Mouse (Mus musculus) adrenal gland, adult 8-10 months (tissue): ENCODE measurements around the gene Dtx4. TPM values are rescaled to one million over a fixed set of nuclear protein-coding genes. Genes with fewer than 3 reads are reported as not detected.
A peak's percentile ranks its signal among the peaks of the same experiment; 100 is the strongest.

Experiments used
- DNase-seq: peaks from one replicate; pipeline ENCODE4 v3.0.0; 2022
- total RNA-seq, 4 experiments: library from RNA; stranded (reverse); gene quantifications; 2 replicates each; pipeline ENCODE4 v1.2.4; 2022

Gene Dtx4
- total RNA-seq, 4 experiments from 2014 or later, result 12.6 to 26.3 (median 19.7) TPM

GRCm38 (mm10) chr19:12465530-12466144 is 35.6 kb downstream of the Dtx4 start:
- no peak for DNase-seq

- no peak for DNase-seq
These were observed 36.6 kb downstream of the Dtx4 start for GRCm38 (mm10) chr19:12464674-12465073.

DNA sequence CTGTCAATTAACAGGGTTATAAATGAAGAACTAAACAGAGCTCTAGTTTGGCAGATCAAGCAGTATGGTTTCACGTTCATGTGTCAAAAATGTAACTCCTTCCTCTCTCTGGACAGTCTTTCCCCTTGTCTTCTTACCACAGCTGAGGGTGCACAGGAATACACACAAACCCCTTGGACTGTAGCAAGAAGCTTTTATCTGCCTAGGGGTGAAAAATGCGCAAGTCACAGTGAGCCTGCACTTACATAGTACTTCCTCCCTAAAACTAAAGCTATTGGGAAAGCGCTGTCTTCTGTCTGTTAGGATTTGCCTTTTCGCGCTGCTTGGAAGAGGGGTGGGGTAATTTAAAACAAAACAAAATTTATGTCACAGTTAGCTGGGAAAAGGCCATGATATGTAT is 37.1 kb downstream of the Dtx4 start:
- no peak for DNase-seq

GRCm38 (mm10) chr19:12463722-12464035 is 37.6 kb downstream of the Dtx4 start:
- peak; percentile 56 for DNase-seq

- no peak for DNase-seq
These were observed 38.2 kb downstream of the Dtx4 start for GRCm38 (mm10) chr19:12462851-12463721.

DNA sequence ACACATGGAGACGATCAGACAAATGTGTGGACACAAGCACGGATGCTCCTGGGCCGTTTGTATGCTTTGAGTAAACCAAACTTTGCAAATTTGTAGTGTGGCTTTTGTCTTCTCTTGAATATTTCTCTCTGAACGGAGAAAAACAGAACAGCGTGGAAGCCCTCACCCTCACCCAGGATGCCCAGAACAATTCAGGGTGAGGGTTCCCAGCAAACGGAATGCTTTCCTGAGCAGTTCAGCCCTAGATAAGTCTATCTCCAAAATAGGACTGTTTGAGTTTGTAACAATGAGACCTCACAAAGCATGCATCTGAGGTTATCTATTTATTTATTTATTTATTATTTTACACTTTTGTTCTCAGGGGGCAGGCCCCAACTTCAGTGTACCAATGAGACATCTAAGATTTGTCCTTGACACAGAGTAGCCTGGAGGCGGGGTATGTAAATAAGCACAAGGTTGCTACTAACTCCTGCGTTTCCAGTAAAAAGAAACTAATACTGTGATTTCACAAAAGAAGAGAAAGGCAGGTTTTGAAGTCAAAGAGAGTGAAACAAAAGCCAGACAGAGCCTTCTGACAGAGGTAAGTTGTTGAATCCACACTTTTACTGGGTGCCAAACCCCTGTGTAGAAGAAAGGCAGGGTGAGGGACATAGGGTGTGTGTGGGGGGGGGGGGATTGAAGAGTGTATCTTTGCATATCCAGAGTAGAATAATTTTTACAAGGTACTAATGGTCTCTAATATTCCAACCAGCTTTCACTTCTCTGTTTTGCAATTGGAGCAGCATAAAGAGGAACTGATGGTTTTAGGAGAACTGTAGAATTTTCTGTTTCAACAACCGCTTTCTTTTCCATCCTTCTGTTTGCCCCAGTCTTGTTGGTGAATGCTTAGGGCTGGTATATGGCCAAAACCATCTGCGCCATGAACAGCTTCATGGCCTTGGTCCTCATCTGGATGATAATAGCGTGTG is 40.7 kb downstream of the Dtx4 start, which contains the start of gene Mpeg1:
Mpeg1 (plus strand) TSS at position 498 of the 968 bp plus-strand sequence.
- no peak for DNase-seq

DNA sequence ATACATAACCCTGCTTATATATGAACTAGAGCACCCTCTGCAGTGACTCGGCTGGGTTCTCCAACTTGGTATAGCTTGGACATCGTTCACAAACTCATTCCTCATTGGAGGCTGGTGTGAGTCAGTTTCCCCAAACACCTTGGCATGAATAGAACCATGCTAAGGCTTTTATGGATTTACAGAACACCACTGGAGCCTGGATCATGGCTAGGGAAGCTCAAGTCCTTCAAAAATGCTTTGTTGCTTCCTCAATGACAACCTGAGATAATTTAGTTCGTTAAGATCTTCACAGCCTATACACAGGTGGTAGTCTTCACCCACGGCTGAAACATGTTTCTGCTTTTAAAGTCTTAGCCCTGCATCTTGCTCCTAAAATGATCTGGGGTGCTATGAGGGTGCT is 41.7 kb downstream of the Dtx4 start:
- DNase-seq, result no peak

DNA sequence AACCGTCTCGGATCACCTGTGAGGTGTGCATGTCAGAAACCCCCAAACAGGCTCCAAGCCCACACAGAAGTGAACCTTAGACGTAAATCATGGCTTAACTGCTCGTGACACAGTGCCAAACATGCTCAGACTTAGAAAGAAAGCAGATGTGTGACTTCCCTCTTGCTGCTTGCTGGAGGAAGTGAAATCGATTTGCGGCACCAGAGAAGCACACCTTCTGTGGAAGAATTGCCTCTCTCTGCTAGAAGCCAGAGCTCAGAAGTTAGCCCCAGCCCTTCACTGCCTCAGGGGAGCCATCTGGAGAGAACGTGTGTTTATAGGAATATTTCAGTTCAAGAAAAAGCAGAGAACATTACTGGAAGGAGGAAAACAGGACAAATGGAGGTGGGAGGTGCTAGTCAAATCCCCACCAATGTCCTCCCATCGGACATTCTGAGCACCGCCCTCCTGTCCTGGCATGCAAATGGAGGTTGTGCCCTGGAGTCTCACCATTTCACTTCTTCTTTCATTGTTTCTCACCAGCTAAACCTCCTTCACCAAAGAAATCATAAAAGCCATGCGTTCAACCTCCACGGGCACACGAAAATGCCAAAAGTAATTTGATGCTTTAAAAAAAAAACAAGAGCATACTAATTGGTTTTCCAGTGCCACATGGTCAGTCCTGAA is 43.7 kb downstream of the Dtx4 start:
- DNase-seq, result no peak

GRCm38 (mm10) chr19:12445014-12445413 is 56.2 kb downstream of the Dtx4 start:
- no peak for DNase-seq

- DNase-seq, result no peak
These were observed 58.7 kb downstream of the Dtx4 start for GRCm38 (mm10) chr19:12442560-12442959.

- no peak for DNase-seq
These were observed 61.0 kb downstream of the Dtx4 start for GRCm38 (mm10) chr19:12440103-12440725.

DNA sequence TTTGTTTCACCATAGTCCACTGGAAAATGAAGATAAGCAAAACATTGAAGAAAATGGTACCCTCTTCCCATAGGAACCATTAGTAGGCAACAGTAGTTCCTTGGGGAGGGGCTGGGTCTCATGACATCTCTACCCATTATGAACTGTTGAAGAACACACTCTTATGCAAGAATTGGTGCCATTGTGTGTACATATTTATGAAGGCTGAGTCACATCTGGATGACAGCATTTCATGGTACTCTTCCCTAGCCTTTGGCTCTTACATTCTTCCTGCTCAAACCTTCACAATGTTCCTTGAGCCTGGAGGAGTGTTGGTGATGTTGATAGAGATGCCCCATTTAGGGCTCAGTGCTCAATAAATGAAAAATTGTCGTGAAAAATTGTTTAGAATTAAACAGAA is 61.7 kb downstream of the Dtx4 start:
- no peak for DNase-seq

DNA sequence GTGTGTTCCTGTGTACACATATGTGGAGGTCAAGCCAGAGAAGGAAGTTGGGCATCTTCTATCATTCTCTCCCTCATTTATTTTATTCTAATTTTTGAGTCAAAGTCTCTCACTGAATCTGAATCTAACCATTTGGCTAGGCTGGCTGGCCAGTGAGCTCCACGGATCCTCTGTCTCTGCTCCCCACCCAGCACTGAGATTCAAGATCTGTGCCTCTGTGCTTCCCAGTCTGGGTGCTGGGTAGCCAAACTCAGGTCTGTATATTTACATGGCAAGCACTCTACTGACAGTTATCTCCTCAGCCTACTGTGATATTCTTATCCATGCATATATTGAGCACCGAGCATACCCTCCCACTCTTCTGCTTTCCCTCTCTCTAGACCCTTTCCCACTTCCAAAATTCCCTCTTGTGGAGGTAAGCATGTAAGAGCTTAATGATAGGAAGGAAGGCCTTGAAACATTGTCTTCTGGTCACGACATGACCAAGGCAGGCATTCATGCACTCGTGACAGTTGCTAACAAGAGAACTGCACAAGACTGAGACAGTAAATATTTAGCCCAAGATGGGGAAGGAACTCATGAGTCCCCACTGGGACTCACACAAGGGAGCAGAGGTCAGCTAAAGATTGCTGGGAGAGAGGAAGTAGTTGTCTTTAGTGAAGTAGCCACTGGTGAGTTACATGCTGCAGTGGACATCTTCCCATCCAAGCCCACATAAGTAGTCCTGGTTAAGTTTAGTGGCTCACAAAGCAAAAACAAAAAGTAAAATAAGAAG is 65.3 kb downstream of the Dtx4 start:
- DNase-seq, result no peak

DNA sequence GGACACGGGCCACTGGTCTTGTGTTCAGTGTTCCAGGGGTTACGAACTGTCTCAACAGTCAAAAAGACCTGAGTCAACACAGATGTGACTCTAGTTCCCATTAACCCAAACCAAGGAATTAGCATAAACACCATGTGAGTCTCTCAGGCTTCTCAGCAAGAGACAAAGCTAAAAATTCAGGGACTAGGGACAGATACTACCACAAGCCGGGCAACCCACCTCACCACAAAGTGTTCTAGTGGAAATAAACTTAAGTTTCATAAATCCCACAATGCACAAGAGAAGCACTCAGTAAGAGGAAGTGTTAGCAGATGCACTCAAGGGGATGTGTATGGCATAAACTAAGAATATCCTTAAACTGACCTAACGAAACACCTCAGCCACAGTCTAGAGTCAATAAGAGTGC is 66.2 kb downstream of the Dtx4 start:
- DNase-seq, result no peak

GRCm38 (mm10) chr19:12433033-12433432 is 68.2 kb downstream of the Dtx4 start:
- no peak for DNase-seq

DNA sequence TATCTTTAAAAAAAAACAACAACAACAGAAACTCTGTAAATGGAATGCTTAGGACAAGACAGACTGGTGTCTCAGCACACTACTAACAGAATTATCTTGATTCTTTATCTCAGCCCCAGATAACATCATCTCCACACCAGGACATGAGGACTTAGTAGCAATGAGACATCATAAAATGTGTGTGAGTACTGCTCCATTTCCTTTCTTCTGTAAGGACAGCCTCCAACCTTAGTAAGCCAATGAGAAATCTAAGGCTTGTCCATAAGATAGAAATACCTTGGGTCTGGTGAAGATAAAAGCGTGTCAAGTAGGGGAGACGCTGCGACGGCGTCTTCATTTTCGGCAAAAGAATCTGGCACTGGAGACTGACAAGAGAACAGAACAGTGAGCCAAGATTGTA is 73.6 kb downstream of the Dtx4 start, which contains the start of gene Pfpl:
Pfpl (plus strand) TSS at position 301 of the 400 bp plus-strand sequence.
- DNase-seq, result no peak

DNA sequence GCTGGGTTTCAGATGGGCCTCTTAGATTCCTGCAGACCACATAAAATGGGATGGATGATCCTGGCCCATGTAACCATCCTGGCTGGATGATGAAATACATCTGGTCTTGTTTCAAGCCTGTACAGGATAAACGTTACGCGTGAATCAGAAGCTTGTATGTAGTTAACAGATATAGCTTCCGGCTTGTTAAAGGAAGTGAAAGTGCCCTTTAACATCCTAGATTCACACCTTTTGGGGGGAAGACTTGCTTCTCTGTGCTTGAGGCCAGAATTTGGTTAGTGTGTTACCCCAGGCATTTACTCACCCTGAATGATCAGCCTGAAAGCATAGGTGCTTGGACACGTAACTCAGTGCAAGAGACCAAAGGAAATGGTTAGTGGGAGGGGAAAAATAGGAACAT is 74.2 kb downstream of the Dtx4 start:
- DNase-seq, result no peak

DNA sequence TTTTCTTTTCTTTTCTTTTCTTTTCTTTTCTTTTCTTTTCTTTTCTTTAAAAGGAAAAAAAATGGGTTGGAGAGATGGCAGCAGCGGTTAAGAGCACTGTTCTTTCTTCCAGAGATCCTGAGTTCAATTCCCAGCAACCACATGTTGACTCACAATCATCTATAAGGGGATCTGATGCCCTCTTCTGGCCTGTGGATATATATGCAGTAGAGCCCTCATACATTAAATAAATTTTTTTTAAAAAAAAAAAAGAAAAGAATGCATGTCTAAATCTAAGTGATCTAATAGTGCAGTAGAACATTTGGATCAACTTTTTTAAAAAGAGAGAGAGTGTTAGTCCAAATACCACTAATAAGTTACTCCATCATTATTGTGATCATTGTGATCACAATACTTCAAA is 79.6 kb downstream of the Dtx4 start:
- DNase-seq, result no peak

GRCm38 (mm10) chr19:12420555-12420954 is 80.7 kb downstream of the Dtx4 start:
- DNase-seq, result no peak

DNA sequence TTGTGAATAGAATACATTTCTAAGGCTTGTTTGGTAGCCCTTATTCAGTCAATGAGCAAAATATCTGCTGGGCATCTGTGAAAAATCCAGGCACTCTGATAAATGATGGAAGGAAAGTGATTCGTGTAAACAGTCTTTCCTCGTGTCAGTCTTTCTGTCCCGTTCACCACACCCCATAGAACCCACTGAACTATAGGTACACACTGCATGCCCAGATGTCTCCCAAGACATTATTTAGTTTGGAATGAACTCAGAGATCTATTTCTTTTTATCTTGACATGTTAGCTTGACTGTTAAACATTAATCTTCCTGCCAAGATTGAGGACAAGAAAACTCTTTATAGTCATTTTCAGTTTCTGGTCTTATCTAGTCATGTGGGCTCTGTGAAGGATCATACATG is 82.9 kb downstream of the Dtx4 start:
- DNase-seq, result no peak

GRCm38 (mm10) chr19:12417361-12417760 is 83.9 kb downstream of the Dtx4 start, which contains the start of gene Olfr1441:
Gene Olfr1441, plus strand, starts transcription at chr19:12417433.
- no peak for DNase-seq
